ENCODE assay signal across 8 mouse cellular contexts in genomic region chr11:97987551-97988526, GRCm38 (mm10). TPM values are rescaled to one million over a fixed set of nuclear protein-coding genes. Genes with fewer than 3 reads are reported as not detected.
DNase-seq lines count a peak whose midpoint lies in the region; ATAC-seq and TF ChIP-seq lines count a peak whose summit lies in the region.

No protein-coding gene starts in this region.

- H3K27ac ChIP-seq in MEL (ENCODE audit: control insufficient read depth, low read depth, low read length) = peak overlapping the region; percentile 76
- H3K27ac ChIP-seq in cerebellum, adult 2 months (ENCODE audit: insufficient read depth, low read length) = peak overlapping the region; percentile 69; the same call in 1 of the 2 replicates
- peak overlapping the region; percentile 90 for H3K27ac ChIP-seq in lung, embryonic 16.5 days (ENCODE audit: low read length)

- H3K4me3 ChIP-seq in MEL (ENCODE audit: control insufficient read depth in 1 of 2, insufficient read depth in 1 of 2, low read depth in 2 of 2, low read length in 2 of 2) = peak overlapping the region; percentile 77 to 91
- peak overlapping the region; percentile 92 for H3K4me3 ChIP-seq in cerebellum, adult 2 months (replicated peaks; ENCODE audit: insufficient read depth, low read depth, low read length)
- H3K4me3 ChIP-seq in lung, embryonic 16.5 days (ENCODE audit: low read length) = peak overlapping the region; percentile 78

- 0 out of 4 replicates have a peak, but pooled peaks cover 0 to 1% of the 10 kb centered on the region in 2 experiments for H3K27me3 ChIP-seq in MEL (ENCODE audit: control insufficient read depth in 1 of 2, insufficient read depth in 2 of 2, low read length in 2 of 2)
- H3K27me3 ChIP-seq in cerebellum, adult 2 months (ENCODE audit: control insufficient read depth, insufficient read depth, low read length) = no peaks in the 10 kb centered on the region
- peaks cover 23% of the 10 kb centered on the region for H3K27me3 ChIP-seq in lung, embryonic 16.5 days (ENCODE audit: control insufficient read depth, insufficient read depth, low read depth, low read length)

- 2% methylated on average over 42 of the region's 42 CpGs for WGBS in cerebellum, adult 2 months
- WGBS in lung, embryonic 16.5 days = under 1% methylated on average over 42 of the region's 42 CpGs

- H3K4me2 ChIP-seq in lung, embryonic 16.5 days (ENCODE audit: low read depth, low read length) = peak overlapping the region; percentile 78

- peaks cover 3% of the 10 kb centered on the region; the same call in 1 of the 2 replicates for H3K79me2 ChIP-seq in MEL (ENCODE audit: control insufficient read depth, insufficient read depth, low read length, poor library complexity)

- TF ChIP-seq EP300 in MEL (IDR thresholded peaks at IDR 0.05; ENCODE audit: low read depth in 1 of 2, low read length in 2 of 2) = peak in 1 of 2 experiments; percentile 71; a peak in 2 of 4 replicates

- peak in 1 of 2 experiments; percentile 73; a peak in 3 of 4 replicates for TF ChIP-seq POLR2A in MEL (IDR thresholded peaks at IDR 0.05; ENCODE audit: control insufficient read depth in 1 of 2, insufficient read depth in 1 of 2, low read depth in 1 of 2, low read length in 2 of 2, poor library complexity in 1 of 2)
- no peak for TF ChIP-seq POLR2A in cerebellum, adult 2 months (IDR thresholded peaks at IDR 0.05; ENCODE audit: borderline replicate concordance, insufficient read depth, low read length)

- TF ChIP-seq CTCF in MEL (IDR thresholded peaks at IDR 0.05 in 2 of 3, conservative IDR thresholded peaks at IDR 0.05 in 1 of 3; ENCODE audit: control insufficient read depth in 1 of 3, insufficient read depth in 1 of 3, low read depth in 2 of 3, low read length in 3 of 3, poor library complexity in 1 of 3, severe bottlenecking in 1 of 3) = peak; percentile 74 to 99 (median 97); a peak in 5 of 6 replicates
- peak; percentile 46; the same call in 1 of the 2 replicates for TF ChIP-seq CTCF in cerebellum, adult 2 months (IDR thresholded peaks at IDR 0.05; ENCODE audit: borderline replicate concordance, insufficient read depth, low read depth, low read length)

- peak; percentile 100 for TF ChIP-seq RAD21 in MEL (IDR thresholded peaks at IDR 0.05; ENCODE audit: low read depth, low read length)

- ATAC-seq in hematopoietic stem cell, adult 5-6 weeks (replicated peaks in 1 of 2; ENCODE audit: insufficient read depth in 1 of 2, low FRiP score in 2 of 2, low TSS enrichment in 1 of 2, low read depth in 1 of 2, poor library complexity in 2 of 2, severe bottlenecking in 2 of 2) = peak; percentile 75 to 76
- ATAC-seq in lung, embryonic 16.5 days (ENCODE audit: low read depth) = peak; percentile 84

- no peaks in the 10 kb centered on the region for H3K9me3 ChIP-seq in MEL (replicated peaks; ENCODE audit: insufficient read depth, low read length)
- no peaks in the 10 kb centered on the region for H3K9me3 ChIP-seq in lung, embryonic 16.5 days (ENCODE audit: control insufficient read depth, low read length)

- H3K36me3 ChIP-seq in MEL (ENCODE audit: control insufficient read depth in 1 of 2, insufficient read depth in 2 of 2, low read length in 2 of 2) = peaks cover 0 to 4% of the 10 kb centered on the region in 2 experiments; a peak in 1 of 4 replicates
- no peaks in the 10 kb centered on the region for H3K36me3 ChIP-seq in lung, embryonic 16.5 days (ENCODE audit: control insufficient read depth, insufficient read depth, low read length)

- peak; percentile 99 for DNase-seq in MEL (ENCODE audit: low read depth, low spot score)
- peak; percentile 88 to 97 for DNase-seq in cerebellum, adult 2 months
- DNase-seq in forelimb bud, embryonic 11.5 days (ENCODE audit: low read depth, low spot score) = peak; percentile 93
- DNase-seq in layer of hippocampus, adult 9-10 months (ENCODE audit: low spot score) = peak; percentile 98
- DNase-seq in ovary, postnatal 10 days (ENCODE audit: low spot score) = peak; percentile 99
- peak; percentile 89 to 96 for DNase-seq in thymus, postnatal 10 days (ENCODE audit: low spot score in 2 of 2)

- H3K4me1 ChIP-seq in MEL (ENCODE audit: control insufficient read depth in 1 of 2, insufficient read depth in 2 of 2, low read length in 2 of 2) = peaks cover 0 to 15% of the 10 kb centered on the region in 2 experiments; a peak in 2 of 4 replicates
- peaks cover 6% of the 10 kb centered on the region; the same call in 1 of the 2 replicates for H3K4me1 ChIP-seq in cerebellum, adult 2 months (ENCODE audit: control insufficient read depth, insufficient read depth, low read length)
- peaks cover 12% of the 10 kb centered on the region for H3K4me1 ChIP-seq in lung, embryonic 16.5 days (replicated peaks; ENCODE audit: control insufficient read depth, insufficient read depth, low read length)

- H3K9ac ChIP-seq in MEL (ENCODE audit: control insufficient read depth, low read depth, low read length, poor library complexity, severe bottlenecking) = peak overlapping the region; percentile 85
- H3K9ac ChIP-seq in lung, embryonic 16.5 days (ENCODE audit: low read length) = peak overlapping the region; percentile 76

TF ChIP-seq in MEL, 35 proteins besides CTCF, POLR2A, EP300 and RAD21 (continues in another document):
- TF ChIP-seq SMC3 (IDR thresholded peaks at IDR 0.05; ENCODE audit: low read depth, low read length) (peak; percentile 99), ZNF384 (IDR thresholded peaks at IDR 0.05; ENCODE audit: low read depth, low read length) (no peak; the same call in 1 of the 2 replicates), MAZ (IDR thresholded peaks at IDR 0.05; ENCODE audit: low read depth, low read length) (peak; percentile 55; the same call in 1 of the 2 replicates), NELFE (IDR thresholded peaks at IDR 0.05; ENCODE audit: low read depth, low read length) (peak; percentile 60), TAL1 (IDR thresholded peaks at IDR 0.05; ENCODE audit: low read length) (peak; percentile 61), UBTF (IDR thresholded peaks at IDR 0.05; ENCODE audit: borderline replicate concordance, insufficient read depth, low read depth, low read length) (0 out of 2 replicates have a peak, but pooled peaks have one; percentile 34), BHLHE40 (IDR thresholded peaks at IDR 0.05; ENCODE audit: borderline replicate concordance, low read depth, low read length) (no peak), ZC3H11A (IDR thresholded peaks at IDR 0.05; ENCODE audit: low read depth, low read length) (peak; percentile 98), MAX (IDR thresholded peaks at IDR 0.05; ENCODE audit: low read length) (no peak; the same call in none of the 2 replicates), MYB (IDR thresholded peaks at IDR 0.05; ENCODE audit: low read depth, low read length) (no peak), MEF2A (IDR thresholded peaks at IDR 0.05; ENCODE audit: extremely low read depth, insufficient replicate concordance, low read depth, low read length, poor library complexity, severe bottlenecking) (no peak), HCFC1 (IDR thresholded peaks at IDR 0.05; ENCODE audit: low read depth, low read length) (peak; percentile 65), GATA1 (IDR thresholded peaks at IDR 0.05; ENCODE audit: low read depth, low read length) (peak; percentile 87), GABPA (IDR thresholded peaks at IDR 0.05; ENCODE audit: low read depth, low read length) (no peak), TCF12 (IDR thresholded peaks at IDR 0.05; ENCODE audit: low read depth, low read length) (peak; percentile 85), RCOR1 (IDR thresholded peaks at IDR 0.05; ENCODE audit: low read depth, low read length) (peak; percentile 92), TBP (IDR thresholded peaks at IDR 0.05; ENCODE audit: low read depth, low read length) (peak; percentile 100), POLR2AphosphoS5 (IDR thresholded peaks at IDR 0.05; ENCODE audit: borderline replicate concordance, low read depth, low read length) (no peak), CHD1 (IDR thresholded peaks at IDR 0.05; ENCODE audit: low read depth, low read length) (no peak), MAFK (IDR thresholded peaks at IDR 0.05; ENCODE audit: borderline replicate concordance, low read depth, low read length) (peak; percentile 100), ETS1 (IDR thresholded peaks at IDR 0.05; ENCODE audit: low read depth, low read length) (peak; percentile 30; the same call in 1 of the 2 replicates), MXI1 (IDR thresholded peaks at IDR 0.05; ENCODE audit: low read depth, low read length) (peak; percentile 71)

RNA-seq across cellular contexts. Expression of gene Plxdc1, which starts 1.6 kb away (rescaled TPM):
- 13.1 and 15.1 TPM in 2 replicates for total RNA-seq in MEL (2012; rRNA removed)
- 10 to 100 TPM in 1 of 2 experiments, not detected in 1; 24.5 TPM for polyA plus RNA-seq in MEL (2012; ENCODE audit: insufficient read depth in 1 of 2, insufficient read length in 2 of 2, low read depth in 1 of 2, low replicate concordance in 2 of 2, missing spikeins in 1 of 2)
- 46.2 and 51.5 TPM in 2 replicates for polyA plus RNA-seq in cerebellum, adult 2 months (2012; rRNA removed)
- total RNA-seq in hematopoietic stem cell, adult 5-6 weeks (2017) = 0.56 and 5.5 TPM in 2 replicates
- 1.4 and 1.6 TPM in 2 replicates for polyA plus RNA-seq in lung, embryonic 16.5 days (2015; fragmentation: Nextera tagmentation; extraction: Ambion mirVana)

RNA-seq across cellular contexts. Expression of gene Arl5c, which starts 8.1 kb away (rescaled TPM):
- total RNA-seq in MEL (2012; rRNA removed) = 1.2 and 1.3 TPM in 2 replicates
- polyA plus RNA-seq in MEL (2012; ENCODE audit: insufficient read depth in 1 of 2, insufficient read length in 2 of 2, low read depth in 1 of 2, low replicate concordance in 2 of 2, missing spikeins in 1 of 2) = 10 to 100 TPM in 1 of 2 experiments, not detected in 1; 10.4 TPM
- polyA plus RNA-seq in cerebellum, adult 2 months (2012; rRNA removed) = 2.0 and 2.2 TPM in 2 replicates
- 1.3 and 3.2 TPM in 2 replicates for total RNA-seq in hematopoietic stem cell, adult 5-6 weeks (2017)
- polyA plus RNA-seq in lung, embryonic 16.5 days (2015; fragmentation: Nextera tagmentation; extraction: Ambion mirVana) = 6.2 and 8.0 TPM in 2 replicates

RNA-seq across cellular contexts. Expression of gene Cacnb1, which starts 35.0 kb away (rescaled TPM):
- 1.8 and 2.3 TPM in 2 replicates for total RNA-seq in MEL (2012; rRNA removed)
- polyA plus RNA-seq in MEL (2012; ENCODE audit: insufficient read depth in 1 of 2, insufficient read length in 2 of 2, low read depth in 1 of 2, low replicate concordance in 2 of 2, missing spikeins in 1 of 2) = 1 to 10 TPM in 1 of 2 experiments, not detected in 1; 4.4 TPM
- 34.6 and 37.5 TPM in 2 replicates for polyA plus RNA-seq in cerebellum, adult 2 months (2012; rRNA removed)
- total RNA-seq in hematopoietic stem cell, adult 5-6 weeks (2017) = 2.9 and 6.9 TPM in 2 replicates
- 6.4 and 6.7 TPM in 2 replicates for polyA plus RNA-seq in lung, embryonic 16.5 days (2015; fragmentation: Nextera tagmentation; extraction: Ambion mirVana)

RNA-seq across cellular contexts. Expression of gene Rpl19, which starts 38.7 kb away (rescaled TPM):
- 4,634 and 4,715 TPM in 2 replicates for total RNA-seq in MEL (2012; rRNA removed)
- polyA plus RNA-seq in MEL (2012; ENCODE audit: insufficient read depth in 1 of 2, insufficient read length in 2 of 2, low read depth in 1 of 2, low replicate concordance in 2 of 2, missing spikeins in 1 of 2) = 1,000 to 10,000 TPM in 1 of 2 experiments, 100 to 1,000 TPM in 1; 210 to 2,650 TPM
- 746 and 786 TPM in 2 replicates for polyA plus RNA-seq in cerebellum, adult 2 months (2012; rRNA removed)
- total RNA-seq in hematopoietic stem cell, adult 5-6 weeks (2017) = 1,707 and 1,745 TPM in 2 replicates
- 999 and 1,043 TPM in 2 replicates for polyA plus RNA-seq in lung, embryonic 16.5 days (2015; fragmentation: Nextera tagmentation; extraction: Ambion mirVana)

Comparison
In these comparisons a context has a peak if more than half of its experiments do, and no peak if none do; other contexts are left out.
1. Peak in every context shown above with its lines: DNase-seq, ATAC-seq, H3K4me3 ChIP-seq and H3K27ac ChIP-seq.